Mouse (Mus musculus): ENCODE measurements at regions not wholly inside any gene's neighbourhood (a gene's known extent, or its start where the extent isn't known, plus 50 kb on each side); places are given as distances from the start of the nearest gene placed in this dataset.

DNA sequence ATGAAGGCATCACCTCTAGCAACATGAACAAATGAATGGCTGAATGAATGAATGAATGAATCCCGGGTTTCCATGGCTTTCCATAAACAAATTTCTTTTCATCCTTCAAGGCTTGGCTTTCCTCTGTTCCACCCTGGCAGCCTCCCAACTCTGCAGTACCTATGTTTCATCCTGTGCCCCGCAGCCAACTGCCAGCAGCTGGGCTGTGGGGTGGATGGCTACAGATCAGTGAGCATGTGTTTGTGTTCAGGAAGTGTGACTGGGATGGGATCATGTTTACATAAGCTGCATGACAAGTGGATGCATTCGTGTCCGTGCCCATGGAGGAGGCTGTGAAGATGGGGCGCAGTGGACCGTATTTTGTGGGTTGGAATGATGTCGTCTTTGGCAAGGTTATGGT is 200.5 kb upstream of the Sulf2 start:
- TF ChIP-seq CTCF (IDR thresholded peaks at IDR 0.05; ENCODE audit: borderline replicate concordance, control insufficient read depth, extremely low read depth, insufficient read depth, low read length, poor library complexity), result no peak
- TF ChIP-seq POLR2A (IDR thresholded peaks at IDR 0.05; ENCODE audit: control insufficient read depth, extremely low read depth, insufficient read depth, low read length, poor library complexity), result no peak

Data from thymus, adult 2 months (tissue).